Mouse (Mus musculus): ENCODE results near the gene Ccl28.
"Not testable (repeated sequence)": the region's sequence is repeated elsewhere in the genome, so short reads cannot be mapped to it uniquely, and the experiment has no call there.

Ccl28 gene

GRCm38 (mm10) chr13:119623634-119624033, at the start of gene Ccl28:
Gene Ccl28, plus strand, starts transcription at chr13:119623819.
- DNase-seq (ENCODE audit: low read depth, low spot score), result no peak

- DNase-seq (ENCODE audit: low read depth, low spot score), result not testable (repeated sequence)
Observed at GRCm38 (mm10) chr13:119596321-119597211, 27.1 kb upstream of the Ccl28 start.

GRCm38 (mm10) chr13:119598466-119598865, 25.2 kb upstream of the Ccl28 start:
- not testable (repeated sequence) for DNase-seq (ENCODE audit: low read depth, low spot score)

- not testable (repeated sequence) for DNase-seq (ENCODE audit: low read depth, low spot score)
Observed at GRCm38 (mm10) chr13:119599066-119599465, 24.6 kb upstream of the Ccl28 start.

GRCm38 (mm10) chr13:119599498-119599897, 24.1 kb upstream of the Ccl28 start:
- DNase-seq (ENCODE audit: low read depth, low spot score), result not testable (repeated sequence)

GRCm38 (mm10) chr13:119600166-119600565, 23.5 kb upstream of the Ccl28 start:
- not testable (repeated sequence) for DNase-seq (ENCODE audit: low read depth, low spot score)

GRCm38 (mm10) chr13:119602688-119603331, 20.8 kb upstream of the Ccl28 start:
- DNase-seq (ENCODE audit: low read depth, low spot score), result not testable (repeated sequence)

GRCm38 (mm10) chr13:119603890-119604289, 19.7 kb upstream of the Ccl28 start:
- DNase-seq (ENCODE audit: low read depth, low spot score), result not testable (repeated sequence)

GRCm38 (mm10) chr13:119604322-119604721, 19.3 kb upstream of the Ccl28 start:
- not testable (repeated sequence) for DNase-seq (ENCODE audit: low read depth, low spot score)

- DNase-seq (ENCODE audit: low read depth, low spot score), result no peak
Observed at GRCm38 (mm10) chr13:119618841-119619240, 4.8 kb upstream of the Ccl28 start.

- DNase-seq (ENCODE audit: low read depth, low spot score), result no peak
Observed at GRCm38 (mm10) chr13:119619735-119620134, 3.9 kb upstream of the Ccl28 start.

- DNase-seq (ENCODE audit: low read depth, low spot score), result not testable (repeated sequence)
Observed at GRCm38 (mm10) chr13:119625952-119626351, 2.3 kb downstream of the Ccl28 start.

- DNase-seq (ENCODE audit: low read depth, low spot score), result peak; percentile 77
Observed at GRCm38 (mm10) chr13:119631482-119632155, 8.0 kb downstream of the Ccl28 start.

GRCm38 (mm10) chr13:119632156-119632548, 8.5 kb downstream of the Ccl28 start:
- no peak for DNase-seq (ENCODE audit: low read depth, low spot score)

- DNase-seq (ENCODE audit: low read depth, low spot score), result no peak
Observed at GRCm38 (mm10) chr13:119635496-119635895, 11.9 kb downstream of the Ccl28 start.

GRCm38 (mm10) chr13:119637837-119638236, 14.2 kb downstream of the Ccl28 start:
- DNase-seq (ENCODE audit: low read depth, low spot score), result no peak

- no peak for DNase-seq (ENCODE audit: low read depth, low spot score)
Observed at GRCm38 (mm10) chr13:119638449-119638848, 14.8 kb downstream of the Ccl28 start.

GRCm38 (mm10) chr13:119639302-119639701, 15.7 kb downstream of the Ccl28 start:
- no peak for DNase-seq (ENCODE audit: low read depth, low spot score)

GRCm38 (mm10) chr13:119640504-119640903, 16.9 kb downstream of the Ccl28 start:
- DNase-seq (ENCODE audit: low read depth, low spot score), result peak; percentile 18

GRCm38 (mm10) chr13:119641145-119641544, 17.5 kb downstream of the Ccl28 start:
- DNase-seq (ENCODE audit: low read depth, low spot score), result no peak

GRCm38 (mm10) chr13:119644769-119645168, 21.1 kb downstream of the Ccl28 start:
- no peak for DNase-seq (ENCODE audit: low read depth, low spot score)

GRCm38 (mm10) chr13:119646511-119646910, 22.9 kb downstream of the Ccl28 start:
- DNase-seq (ENCODE audit: low read depth, low spot score), result no peak
